Mouse (Mus musculus) CH12.LX (cell line): ENCODE measurements around the gene Gpcpd1.

Source experiments
- BHLHE40 ChIP-seq: IDR thresholded peaks from 2 replicates; pipeline ENCODE4 v1.6.1; 2011; ENCODE audit warnings: mild to moderate bottlenecking, low read depth, low read length, improper control_type of control experiment
- CTCF ChIP-seq, 2 experiments: IDR thresholded peaks in 1 of 2; conservative IDR thresholded peaks in 1 of 2; 2 replicates each; pipeline ENCODE4 v1.5.1; 2011 to 2012; ENCODE audit warnings: low read depth in 2 of 2, low read length in 2 of 2, improper control_type of control experiment in 1 of 2, inconsistent platforms in 1 of 2, mild to moderate bottlenecking in 1 of 2, moderate library complexity in 1 of 2
- E2F4 ChIP-seq: IDR thresholded peaks from 2 replicates; pipeline ENCODE4 v1.6.1; 2011; ENCODE audit warnings: low read depth, low read length, improper control_type of control experiment; ENCODE audit not compliant: insufficient replicate concordance
- HCFC1 ChIP-seq: IDR thresholded peaks from 2 replicates; pipeline ENCODE4 v1.6.1; 2012; ENCODE audit warnings: low read depth, mild to moderate bottlenecking, inconsistent platforms, low read length, improper control_type of control experiment
- JUND ChIP-seq: conservative IDR thresholded peaks from 2 replicates; pipeline ENCODE4 v1.6.1; 2011; ENCODE audit warnings: low read depth, low read length, improper control_type of control experiment
- MAFK ChIP-seq: IDR thresholded peaks from 2 replicates; pipeline ENCODE4 v1.6.1; 2011; ENCODE audit warnings: low read length, improper control_type of control experiment; ENCODE audit not compliant: insufficient replicate concordance
- MAX ChIP-seq: IDR thresholded peaks from 2 replicates; pipeline ENCODE4 v1.6.1; 2011; ENCODE audit warnings: low read length, improper control_type of control experiment
- NELFE ChIP-seq: IDR thresholded peaks from 2 replicates; pipeline ENCODE4 v1.6.1; 2011; ENCODE audit warnings: low read depth, low read length, improper control_type of control experiment
- NRF1 ChIP-seq: IDR thresholded peaks from 2 replicates; pipeline ENCODE4 v1.6.1; 2014; ENCODE audit warnings: low read depth, mild to moderate bottlenecking, inconsistent platforms, low read length, improper control_type of control experiment, moderate library complexity
- POLR2A ChIP-seq: IDR thresholded peaks from 2 replicates; pipeline ENCODE4 v1.6.1; 2011; ENCODE audit warnings: low read depth, mild to moderate bottlenecking, improper control_type of control experiment, low read length

DNA sequence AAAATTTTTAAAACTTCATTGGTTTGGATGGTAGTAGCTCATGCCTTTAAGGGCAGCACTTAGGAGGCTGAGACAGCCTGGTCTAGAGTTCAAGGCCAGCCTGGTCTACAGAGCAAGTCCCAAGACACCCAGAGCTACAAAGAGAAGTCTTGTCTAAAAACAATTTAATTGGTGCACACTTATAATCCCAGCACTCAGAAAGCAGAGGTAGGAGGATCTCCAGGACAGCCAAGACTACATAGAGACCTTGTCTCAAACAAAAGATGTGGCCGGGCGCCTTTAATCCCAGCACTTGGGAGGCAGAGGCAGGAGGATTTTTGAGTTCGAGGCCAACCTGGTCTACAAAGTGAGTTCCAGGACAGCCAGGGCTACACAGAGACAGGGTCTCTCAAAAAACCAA, 14.9 kb downstream of the Gpcpd1 start:
- TF ChIP-seq CTCF (conservative IDR thresholded peaks at IDR 0.05 in 1 of 2, IDR thresholded peaks at IDR 0.05 in 1 of 2; ENCODE audit: low read depth in 2 of 2, low read length in 2 of 2) = no peak
- TF ChIP-seq MAFK = no peak
- TF ChIP-seq BHLHE40 = no peak
- TF ChIP-seq E2F4 = no peak
- no peak for TF ChIP-seq JUND
- no peak for TF ChIP-seq MAX
- TF ChIP-seq POLR2A = no peak
- no peak for TF ChIP-seq HCFC1
- no peak for TF ChIP-seq NELFE
- TF ChIP-seq NRF1 = no peak
